In the genomic region with DNA sequence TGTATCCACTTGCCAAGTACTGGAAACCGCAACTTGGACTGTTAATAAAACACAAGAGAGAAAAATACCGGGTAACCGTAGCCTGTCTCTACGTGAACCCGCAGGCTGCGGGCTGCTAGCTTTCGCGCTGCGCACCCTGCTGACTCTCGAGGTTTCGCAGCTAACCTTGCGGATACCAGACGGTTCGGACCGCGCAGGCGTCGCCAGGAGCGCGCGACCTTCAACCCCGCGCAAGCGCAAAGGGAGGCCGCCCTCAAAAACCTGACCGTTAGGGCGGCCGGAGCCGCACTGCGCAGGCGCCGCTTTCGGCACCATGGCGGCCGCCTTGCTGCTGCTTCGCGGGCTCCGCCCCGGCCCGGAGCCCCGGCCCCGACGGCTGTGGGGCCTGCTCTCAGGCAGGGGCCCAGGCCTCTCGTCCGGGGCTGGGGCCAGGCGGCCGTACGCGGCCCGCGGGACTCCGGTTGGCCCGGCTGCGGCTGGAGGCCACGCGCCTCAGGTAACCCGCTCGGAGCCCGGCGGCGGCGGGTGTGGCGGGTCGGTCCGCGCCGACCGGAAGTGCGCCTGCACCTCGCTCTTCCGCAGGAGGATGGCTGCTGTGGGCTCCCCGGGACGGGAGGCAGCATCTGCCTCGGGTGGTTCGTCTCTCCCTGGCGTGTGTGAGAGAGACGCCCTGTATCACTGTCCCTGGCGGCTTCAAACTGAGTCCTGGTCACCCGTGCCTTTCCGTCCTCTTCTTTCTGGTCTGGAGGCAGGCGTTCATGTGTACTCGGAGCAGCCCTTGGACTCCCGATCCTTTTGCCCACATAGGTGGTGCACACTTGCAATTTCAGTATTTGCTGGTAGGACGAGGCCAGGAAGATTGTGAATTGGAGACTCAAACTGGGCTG, we compare ENCODE assay signal across 8 mouse cellular contexts. TPM values are rescaled to one million over a fixed set of nuclear protein-coding genes. Genes with fewer than 3 reads are reported as not detected.
DNase-seq lines count a peak whose midpoint lies in the region; ATAC-seq and TF ChIP-seq lines count a peak whose summit lies in the region.

No protein-coding gene starts in this region.

- TF ChIP-seq EP300 in lung, postnatal 0 days (IDR thresholded peaks at IDR 0.05), result no peak

- peak overlapping the region; percentile 89 for H3K4me2 ChIP-seq in lung, postnatal 0 days (replicated peaks; ENCODE audit: low read depth, low read length)

- H3K4me3 ChIP-seq in hindbrain, embryonic 10.5 days, result peak overlapping the region; percentile 80
- peak overlapping the region; percentile 91 for H3K4me3 ChIP-seq in lung, postnatal 0 days (ENCODE audit: low read depth, low read length)

- H3K27ac ChIP-seq in hindbrain, embryonic 10.5 days, result peak overlapping the region; percentile 99
- peak overlapping the region; percentile 89 for H3K27ac ChIP-seq in lung, postnatal 0 days (ENCODE audit: low read length)

- peaks cover 34% of the 10 kb centered on the region for H3K4me1 ChIP-seq in hindbrain, embryonic 10.5 days (replicated peaks)
- H3K4me1 ChIP-seq in lung, postnatal 0 days (ENCODE audit: insufficient read depth, low read depth, low read length), result peaks cover 7% of the 10 kb centered on the region; the same call in 1 of the 2 replicates

- peaks cover 30% of the 10 kb centered on the region for H3K36me3 ChIP-seq in hindbrain, embryonic 10.5 days
- no peaks in the 10 kb centered on the region for H3K36me3 ChIP-seq in lung, postnatal 0 days (ENCODE audit: insufficient read depth, low read length)

- WGBS in hindbrain, embryonic 10.5 days, result under 1% methylated on average over 84 of the region's 84 CpGs
- WGBS in lung, postnatal 0 days, result 1% methylated on average over 55 of the region's 84 CpGs

- DNase-seq in MEL-GATA-1-ER (ENCODE audit: extremely low read depth, low read depth), result peak; percentile 88
- peak; percentile 93 for DNase-seq in cerebellum, adult 8-10 months
- peak; percentile 97 for DNase-seq in forelimb bud, embryonic 11.5 days (ENCODE audit: low read depth, low spot score)
- DNase-seq in hindbrain, embryonic 10.5 days (ENCODE audit: low spot score), result peak; percentile 97
- peak; percentile 95 for DNase-seq in layer of hippocampus, adult 9-11 months
- DNase-seq in lung, postnatal 0 days (ENCODE audit: low spot score), result peak; percentile 98
- DNase-seq in ovary, postnatal 14 days (ENCODE audit: low spot score), result peak; percentile 93
- DNase-seq in thymus, postnatal 14 days, result peak; percentile 97

- peak; percentile 74 for TF ChIP-seq CTCF in lung, postnatal 0 days (IDR thresholded peaks at IDR 0.05)

- peak; percentile 99 for ATAC-seq in lung, postnatal 0 days

- no peaks in the 10 kb centered on the region for H3K9me3 ChIP-seq in hindbrain, embryonic 10.5 days
- H3K9me3 ChIP-seq in lung, postnatal 0 days (ENCODE audit: low read length), result no peaks in the 10 kb centered on the region

- H3K9ac ChIP-seq in lung, postnatal 0 days (replicated peaks; ENCODE audit: low read depth), result peak overlapping the region; percentile 68

- H3K27me3 ChIP-seq in hindbrain, embryonic 10.5 days (ENCODE audit: insufficient read depth, poor library complexity, severe bottlenecking), result no peaks in the 10 kb centered on the region
- H3K27me3 ChIP-seq in lung, postnatal 0 days (replicated peaks; ENCODE audit: insufficient read depth, low read length), result no peaks in the 10 kb centered on the region

RNA-seq across cellular contexts. Expression of a gene that starts 2.7 kb away (rescaled TPM):
- 56.6 and 58.2 TPM in 2 replicates for polyA plus RNA-seq in hindbrain, embryonic 10.5 days (2016; fragmentation: Nextera tagmentation; extraction: Ambion mirVana)
- 22.7 and 27.3 TPM in 2 replicates for polyA plus RNA-seq in lung, postnatal 0 days (2015; fragmentation: Nextera tagmentation; extraction: Ambion mirVana)

RNA-seq across cellular contexts. Expression of a gene that starts 23.4 kb away (rescaled TPM):
- polyA plus RNA-seq in hindbrain, embryonic 10.5 days (2016; fragmentation: Nextera tagmentation; extraction: Ambion mirVana), result 31.4 and 34.3 TPM in 2 replicates
- polyA plus RNA-seq in lung, postnatal 0 days (2015; fragmentation: Nextera tagmentation; extraction: Ambion mirVana), result 46.5 and 60.1 TPM in 2 replicates

RNA-seq across cellular contexts. Expression of a gene that starts 36.7 kb away (rescaled TPM):
- 1,248 and 1,330 TPM in 2 replicates for polyA plus RNA-seq in hindbrain, embryonic 10.5 days (2016; fragmentation: Nextera tagmentation; extraction: Ambion mirVana)
- polyA plus RNA-seq in lung, postnatal 0 days (2015; fragmentation: Nextera tagmentation; extraction: Ambion mirVana), result 1,019 and 1,086 TPM in 2 replicates

RNA-seq across cellular contexts. Expression of a gene that starts 51.7 kb away (rescaled TPM):
- 0.12 and 0.63 TPM in 2 replicates for polyA plus RNA-seq in hindbrain, embryonic 10.5 days (2016; fragmentation: Nextera tagmentation; extraction: Ambion mirVana)
- polyA plus RNA-seq in lung, postnatal 0 days (2015; fragmentation: Nextera tagmentation; extraction: Ambion mirVana), result 0.94 and 1.3 TPM in 2 replicates

Comparison
In these comparisons a context has a peak if more than half of its experiments do, and no peak if none do; other contexts are left out.
1. Peak in every context shown above with its lines: DNase-seq, ATAC-seq, H3K4me3 ChIP-seq and H3K27ac ChIP-seq.